Mouse (Mus musculus): Measurements from ENCODE around the gene Wdr53. TPM values are rescaled to one million over a fixed set of nuclear protein-coding genes. Genes with fewer than 3 reads are reported as not detected.
"Not testable (repeated sequence)": the region's sequence is repeated elsewhere in the genome, so short reads cannot be mapped to it uniquely, and the experiment has no call there.

Wdr53 gene
- polyA plus RNA-seq, 1 experiment from 2014 or later = 17.7 TPM

GRCm38 (mm10) chr16:32214804-32215576 lies 32.0 kb upstream of the Wdr53 start:
- no peak overlapping the region for H3K9ac ChIP-seq (ENCODE audit: low read length)
- H3K4me1 ChIP-seq (replicated peaks; ENCODE audit: control insufficient read depth, insufficient read depth) = no peaks in the 10 kb centered on the region
- H3K27ac ChIP-seq (replicated peaks) = no peak overlapping the region
- ATAC-seq (ENCODE audit: low FRiP score, low TSS enrichment) (no peak), DNase-seq (ENCODE audit: low spot score) (no peak)
- no peak overlapping the region for H3K4me2 ChIP-seq (replicated peaks; ENCODE audit: low read depth)
- no peak overlapping the region for H3K4me3 ChIP-seq (ENCODE audit: low read depth, low read length)
- TF ChIP-seq EP300 (optimal IDR thresholded peaks at IDR 0.05) (no peak), CTCF (IDR thresholded peaks at IDR 0.05; ENCODE audit: low read depth) (no peak)
- 71% methylated on average over 17 of the region's 17 CpGs for WGBS
- H3K36me3 ChIP-seq (ENCODE audit: control insufficient read depth, insufficient read depth, low read length) = no peaks in the 10 kb centered on the region
- no peaks in the 10 kb centered on the region for H3K9me3 ChIP-seq (ENCODE audit: control insufficient read depth, low read length)
- no peaks in the 10 kb centered on the region for H3K27me3 ChIP-seq (ENCODE audit: control insufficient read depth, insufficient read depth, low read length)

GRCm38 (mm10) chr16:32221803-32222202 lies 25.2 kb upstream of the Wdr53 start:
- Histone ChIP-seq H3K4me1 (replicated peaks; ENCODE audit: control insufficient read depth, insufficient read depth) (no peaks in the 10 kb centered on the region), H3K36me3 (ENCODE audit: control insufficient read depth, insufficient read depth, low read length) (no peaks in the 10 kb centered on the region), H3K9ac (ENCODE audit: low read length) (no peak overlapping the region), H3K27ac (replicated peaks) (no peak overlapping the region), H3K4me2 (replicated peaks; ENCODE audit: low read depth) (no peak overlapping the region), H3K27me3 (ENCODE audit: control insufficient read depth, insufficient read depth, low read length) (no peaks in the 10 kb centered on the region), H3K4me3 (ENCODE audit: low read depth, low read length) (no peak overlapping the region), H3K9me3 (ENCODE audit: control insufficient read depth, low read length) (no peaks in the 10 kb centered on the region)
- WGBS = 65% methylated on average over 4 of the region's 4 CpGs
- TF ChIP-seq CTCF (IDR thresholded peaks at IDR 0.05; ENCODE audit: low read depth) = no peak
- no peak for TF ChIP-seq EP300 (optimal IDR thresholded peaks at IDR 0.05)
- DNase-seq (ENCODE audit: low spot score) (no peak), ATAC-seq (ENCODE audit: low FRiP score, low TSS enrichment) (no peak)

- no peak overlapping the region for H3K4me2 ChIP-seq (replicated peaks; ENCODE audit: low read depth)
- DNase-seq (ENCODE audit: low spot score) (no peak), ATAC-seq (ENCODE audit: low FRiP score, low TSS enrichment) (no peak)
- H3K9ac ChIP-seq (ENCODE audit: low read length) = no peak overlapping the region
- no peak overlapping the region for H3K27ac ChIP-seq (replicated peaks)
- no peaks in the 10 kb centered on the region for H3K36me3 ChIP-seq (ENCODE audit: control insufficient read depth, insufficient read depth, low read length)
- no peaks in the 10 kb centered on the region for H3K9me3 ChIP-seq (ENCODE audit: control insufficient read depth, low read length)
- H3K27me3 ChIP-seq (ENCODE audit: control insufficient read depth, insufficient read depth, low read length) = no peaks in the 10 kb centered on the region
- no peak overlapping the region for H3K4me3 ChIP-seq (ENCODE audit: low read depth, low read length)
- H3K4me1 ChIP-seq (replicated peaks; ENCODE audit: control insufficient read depth, insufficient read depth) = no peaks in the 10 kb centered on the region
- TF ChIP-seq CTCF (IDR thresholded peaks at IDR 0.05; ENCODE audit: low read depth) (no peak), EP300 (optimal IDR thresholded peaks at IDR 0.05) (no peak)
These were observed 24.6 kb upstream of the Wdr53 start for GRCm38 (mm10) chr16:32222399-32222798.

- not testable (repeated sequence) for H3K4me1 ChIP-seq (replicated peaks; ENCODE audit: control insufficient read depth, insufficient read depth); H3K36me3 ChIP-seq (ENCODE audit: control insufficient read depth, insufficient read depth, low read length); H3K27me3 ChIP-seq (ENCODE audit: control insufficient read depth, insufficient read depth, low read length); H3K9ac ChIP-seq (ENCODE audit: low read length); H3K27ac ChIP-seq (replicated peaks); DNase-seq (ENCODE audit: low spot score); H3K4me2 ChIP-seq (replicated peaks; ENCODE audit: low read depth); ATAC-seq (ENCODE audit: low FRiP score, low TSS enrichment); H3K9me3 ChIP-seq (ENCODE audit: control insufficient read depth, low read length); H3K4me3 ChIP-seq (ENCODE audit: low read depth, low read length)
- WGBS = 66% methylated on average over 3 of the region's 3 CpGs
These were observed 15.0 kb upstream of the Wdr53 start for GRCm38 (mm10) chr16:32232050-32232449.

GRCm38 (mm10) chr16:32237930-32238680 lies 8.9 kb upstream of the Wdr53 start:
- Histone ChIP-seq H3K4me2 (replicated peaks; ENCODE audit: low read depth) (no peak overlapping the region), H3K4me1 (replicated peaks; ENCODE audit: control insufficient read depth, insufficient read depth) (no peaks in the 10 kb centered on the region), H3K9ac (ENCODE audit: low read length) (no peak overlapping the region), H3K27ac (replicated peaks) (no peak overlapping the region), H3K27me3 (ENCODE audit: control insufficient read depth, insufficient read depth, low read length) (no peaks in the 10 kb centered on the region), H3K4me3 (ENCODE audit: low read depth, low read length) (no peak overlapping the region), H3K9me3 (ENCODE audit: control insufficient read depth, low read length) (no peaks in the 10 kb centered on the region), H3K36me3 (ENCODE audit: control insufficient read depth, insufficient read depth, low read length) (peaks cover 5% of the 10 kb centered on the region; the same call in 1 of the 2 replicates)
- no peak for ATAC-seq (ENCODE audit: low FRiP score, low TSS enrichment)
- WGBS = 91% methylated on average over 19 of the region's 19 CpGs
- TF ChIP-seq EP300 (optimal IDR thresholded peaks at IDR 0.05) (no peak), CTCF (IDR thresholded peaks at IDR 0.05; ENCODE audit: low read depth) (no peak)
- DNase-seq (ENCODE audit: low spot score) = no peak
